Mouse (Mus musculus) kidney, postnatal 25 days (tissue): ENCODE data around the gene Myh10.
A peak's percentile ranks its signal among the peaks of the same experiment; 100 is the strongest.

Experiments
- DNase-seq, 2 experiments: peaks; one replicate each; pipeline ENCODE4 v3.0.0; 2021; ENCODE audit warnings: mixed read lengths in 2 of 2

Gene Myh10

DNA sequence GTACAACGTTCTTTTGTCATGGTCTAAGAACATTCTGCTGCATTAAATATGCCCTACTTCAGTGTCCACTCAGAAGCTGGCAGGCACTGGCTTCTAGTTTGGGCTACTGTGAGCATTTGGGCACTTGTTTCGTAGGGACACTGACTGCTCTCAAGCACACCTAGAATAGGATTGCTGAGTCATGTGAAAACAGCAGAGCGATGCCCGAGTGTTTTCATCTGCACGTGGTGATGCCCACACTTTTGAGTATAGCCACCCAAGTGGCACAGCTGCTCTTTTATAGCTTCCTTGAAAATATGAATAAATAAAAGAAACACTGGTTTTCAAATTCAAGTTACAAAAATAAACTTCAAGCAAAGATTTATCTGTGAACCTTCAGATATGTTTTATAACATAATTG is 56.8 kb downstream of the Myh10 start:
- DNase-seq, result no peak

DNA sequence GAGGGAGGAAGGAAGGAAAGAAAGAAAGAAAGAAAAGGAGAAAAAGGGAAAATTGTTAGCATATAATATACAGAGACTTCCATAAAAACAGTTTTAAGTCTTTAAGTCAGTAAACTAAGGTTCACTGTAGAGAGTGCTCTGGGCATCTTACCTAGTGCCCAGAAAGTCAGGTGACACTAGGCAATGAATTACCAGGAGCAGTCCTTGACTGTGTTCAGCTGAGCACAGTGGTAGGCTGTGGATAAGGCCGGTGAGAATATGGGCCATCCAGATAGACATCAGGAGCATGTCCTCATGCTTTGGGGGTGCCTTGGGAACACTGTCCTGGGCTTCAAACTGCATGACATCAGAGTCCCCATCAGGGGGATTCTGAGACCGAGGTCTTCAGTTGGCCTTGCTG is 58.8 kb downstream of the Myh10 start:
- DNase-seq, result peak; percentile 61 to 74

DNA sequence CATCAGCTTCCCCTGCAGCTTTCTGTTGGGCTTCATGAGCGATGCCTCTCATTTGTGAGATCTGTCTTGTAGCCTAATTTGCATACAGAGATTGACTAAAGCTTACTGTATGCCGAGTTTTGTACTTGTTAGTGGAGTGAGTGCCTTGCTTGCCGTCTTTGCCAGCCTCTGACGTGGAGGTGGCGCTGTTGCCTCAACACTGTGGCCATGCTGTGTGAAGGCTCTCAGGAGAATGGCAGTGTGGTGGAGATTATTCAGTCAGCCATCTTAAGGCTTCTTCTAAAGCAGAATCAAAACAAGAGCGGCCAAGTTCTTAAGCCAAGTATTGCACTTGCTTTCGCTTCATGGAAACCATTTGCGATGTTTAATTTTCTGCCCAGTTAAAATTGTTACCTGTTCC is 59.6 kb downstream of the Myh10 start:
- peak; percentile 36 to 55 for DNase-seq

DNA sequence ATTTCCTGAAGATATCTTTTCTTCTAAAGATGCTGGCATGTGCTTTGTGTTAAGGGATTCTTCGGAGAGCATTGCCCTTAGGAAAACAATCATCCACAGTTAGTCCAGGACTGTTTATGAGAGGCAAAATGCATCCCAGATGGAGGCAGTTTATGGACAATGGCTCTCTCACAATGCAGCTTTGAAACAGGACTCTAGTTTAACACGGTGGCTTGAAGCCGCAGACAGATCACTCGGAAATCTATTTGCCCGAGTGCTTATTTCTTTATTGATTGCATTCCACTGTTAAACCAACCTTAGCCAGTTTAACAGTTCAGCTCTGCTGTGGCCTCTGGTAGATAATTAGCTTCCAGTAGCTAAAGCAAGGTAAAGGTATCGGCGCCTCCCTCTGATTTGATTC is 62.9 kb downstream of the Myh10 start:
- peak; percentile 37 for DNase-seq

DNA sequence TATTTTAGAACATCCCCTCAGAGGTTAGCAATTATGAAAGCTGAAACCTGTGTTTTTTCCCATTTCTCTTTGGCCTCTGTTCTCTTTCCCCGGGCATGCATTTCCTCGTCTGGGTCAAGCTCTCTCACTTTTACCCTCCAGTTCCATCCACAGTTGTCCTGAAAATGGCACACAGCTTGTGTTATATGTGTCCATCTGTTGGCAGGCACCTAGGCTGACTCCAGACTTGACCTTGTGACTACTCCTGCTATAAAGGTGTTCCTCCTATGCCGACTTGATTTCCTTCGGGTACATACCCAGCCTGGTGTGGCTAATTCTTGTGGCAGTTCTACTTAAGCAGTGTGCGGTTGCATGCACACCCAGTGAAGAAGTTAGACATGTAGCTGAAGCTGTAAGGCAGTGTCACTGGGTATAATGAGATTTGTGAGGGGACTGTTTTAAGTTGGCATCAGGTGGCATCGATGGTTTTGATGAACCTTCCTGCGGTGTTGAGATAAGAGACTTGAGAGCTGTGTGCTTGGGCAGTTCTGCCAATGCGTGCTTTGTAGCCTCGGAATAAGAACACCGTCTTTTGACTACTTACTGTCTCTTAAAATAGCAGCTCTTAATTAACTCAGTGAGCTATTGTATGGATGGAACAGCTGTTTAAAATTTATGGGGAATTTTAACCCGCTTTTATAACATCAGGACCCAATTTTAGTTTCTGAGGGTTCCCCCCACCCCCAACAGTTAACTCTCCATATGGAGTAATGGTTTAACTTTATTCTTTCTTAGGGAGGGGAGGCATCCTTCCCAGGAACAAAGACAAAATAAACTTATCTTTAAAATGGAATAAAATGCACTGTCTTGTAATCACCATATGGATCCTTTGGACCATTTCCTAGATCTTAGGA is 65.3 kb downstream of the Myh10 start:
- no peak for DNase-seq

DNA sequence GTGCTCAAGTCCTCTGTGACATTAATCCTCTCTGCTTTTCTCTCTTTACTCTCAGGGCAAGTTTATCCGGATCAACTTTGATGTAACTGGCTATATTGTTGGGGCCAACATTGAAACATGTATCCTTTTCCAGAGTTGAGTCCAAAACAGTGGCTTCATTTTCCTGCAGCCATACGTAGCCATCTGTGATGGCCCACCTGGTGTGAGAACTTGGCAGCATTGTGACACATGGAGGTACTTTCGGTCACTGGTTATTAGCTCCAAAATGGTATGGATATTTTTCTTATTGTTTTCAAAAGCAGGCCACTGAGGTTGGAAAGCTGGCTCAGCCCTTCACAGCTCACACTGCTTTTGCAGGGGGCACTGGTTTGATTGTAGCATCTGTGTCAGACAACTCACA is 68.3 kb downstream of the Myh10 start:
- DNase-seq, result no peak

DNA sequence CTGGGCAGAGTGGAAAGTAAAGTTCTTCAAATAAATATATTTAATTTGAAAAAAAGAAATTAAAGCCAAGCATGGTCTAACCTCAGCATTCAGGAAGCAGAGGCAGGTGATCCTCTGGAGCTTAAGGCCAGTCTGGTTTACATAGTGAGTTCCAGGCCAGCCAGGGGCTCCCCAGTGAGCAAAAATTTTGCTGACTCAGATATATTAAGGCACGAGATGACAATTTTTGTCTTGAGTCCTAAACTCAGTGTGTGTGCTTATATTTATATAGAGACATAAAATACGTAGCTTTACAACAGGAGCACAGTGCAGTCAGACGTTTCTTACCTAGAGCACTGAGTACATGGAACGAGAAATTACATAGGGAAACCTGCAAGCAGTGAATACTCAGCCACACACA is 69.8 kb downstream of the Myh10 start:
- DNase-seq, result no peak

DNA sequence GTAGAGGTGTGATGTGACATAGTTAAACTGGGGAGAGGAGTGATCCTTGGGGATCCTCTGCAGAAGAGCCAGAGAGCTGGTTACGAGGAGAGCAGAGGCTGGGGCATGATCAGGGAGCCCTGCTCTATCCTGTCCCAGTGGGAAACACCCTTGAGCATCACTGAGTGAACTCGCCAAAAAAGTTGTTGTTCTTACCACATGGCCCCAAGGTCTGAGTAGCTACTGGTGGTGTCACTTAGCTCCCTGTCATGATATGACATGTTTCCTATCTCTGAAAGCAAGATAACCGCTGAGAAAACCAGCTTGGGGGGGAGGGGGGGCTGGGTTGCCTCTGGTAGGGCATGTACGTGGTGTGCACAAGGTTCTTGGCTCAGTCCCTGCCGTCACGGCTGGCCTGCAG is 70.3 kb downstream of the Myh10 start:
- DNase-seq, result no peak

DNA sequence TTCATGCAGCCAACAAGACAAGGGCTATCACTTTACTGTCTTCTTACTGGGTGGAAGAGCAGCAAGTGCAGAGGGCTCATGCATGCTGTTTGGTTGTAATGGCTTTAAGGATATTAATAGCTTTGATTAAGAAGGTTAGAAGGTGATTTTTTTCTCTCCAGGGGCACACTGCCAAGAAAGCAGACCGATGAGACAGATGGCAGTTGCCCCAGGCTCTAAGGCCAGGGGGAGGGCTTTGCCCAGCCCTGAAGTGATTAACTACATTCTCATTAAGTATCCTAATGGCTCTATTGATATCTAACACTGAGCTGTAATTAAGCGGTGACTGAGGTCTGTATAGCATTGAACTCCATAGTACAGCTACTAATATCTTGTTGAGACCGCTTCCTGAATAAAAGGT is 73.3 kb downstream of the Myh10 start:
- DNase-seq, result no peak

DNA sequence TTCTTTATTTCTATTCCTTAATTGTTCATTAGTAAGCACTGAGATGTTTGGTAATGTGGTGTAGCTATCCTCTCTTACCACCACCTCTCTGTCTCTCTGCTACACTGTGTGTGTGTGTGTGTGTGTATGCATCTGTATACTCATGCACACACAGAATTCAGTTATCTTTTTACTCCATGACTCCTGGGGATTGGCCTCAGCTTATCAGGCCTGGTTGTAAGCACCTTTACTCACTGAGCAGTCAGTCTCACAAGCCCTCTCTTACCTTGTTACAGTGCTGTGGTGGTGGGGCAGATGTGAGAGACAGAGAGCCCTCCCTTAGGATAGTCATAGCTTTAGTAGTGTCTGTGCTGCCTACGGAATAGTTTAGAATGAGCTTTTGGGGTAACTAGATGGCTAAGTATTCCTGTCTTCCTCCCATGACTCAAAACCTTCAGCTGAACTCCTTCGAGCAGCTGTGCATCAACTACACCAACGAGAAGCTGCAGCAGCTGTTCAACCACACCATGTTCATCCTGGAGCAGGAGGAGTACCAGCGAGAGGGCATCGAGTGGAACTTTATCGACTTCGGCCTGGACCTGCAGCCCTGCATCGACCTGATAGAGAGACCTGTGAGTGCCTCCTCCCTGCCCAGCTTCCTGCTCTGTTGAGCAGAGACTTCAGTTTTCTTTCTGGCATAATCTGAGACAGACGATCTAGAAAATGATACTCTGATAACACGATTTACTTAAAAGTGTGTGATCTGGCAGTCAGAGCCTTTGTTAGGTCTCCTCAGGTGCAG is 76.6 kb downstream of the Myh10 start:
- DNase-seq, result no peak

DNA sequence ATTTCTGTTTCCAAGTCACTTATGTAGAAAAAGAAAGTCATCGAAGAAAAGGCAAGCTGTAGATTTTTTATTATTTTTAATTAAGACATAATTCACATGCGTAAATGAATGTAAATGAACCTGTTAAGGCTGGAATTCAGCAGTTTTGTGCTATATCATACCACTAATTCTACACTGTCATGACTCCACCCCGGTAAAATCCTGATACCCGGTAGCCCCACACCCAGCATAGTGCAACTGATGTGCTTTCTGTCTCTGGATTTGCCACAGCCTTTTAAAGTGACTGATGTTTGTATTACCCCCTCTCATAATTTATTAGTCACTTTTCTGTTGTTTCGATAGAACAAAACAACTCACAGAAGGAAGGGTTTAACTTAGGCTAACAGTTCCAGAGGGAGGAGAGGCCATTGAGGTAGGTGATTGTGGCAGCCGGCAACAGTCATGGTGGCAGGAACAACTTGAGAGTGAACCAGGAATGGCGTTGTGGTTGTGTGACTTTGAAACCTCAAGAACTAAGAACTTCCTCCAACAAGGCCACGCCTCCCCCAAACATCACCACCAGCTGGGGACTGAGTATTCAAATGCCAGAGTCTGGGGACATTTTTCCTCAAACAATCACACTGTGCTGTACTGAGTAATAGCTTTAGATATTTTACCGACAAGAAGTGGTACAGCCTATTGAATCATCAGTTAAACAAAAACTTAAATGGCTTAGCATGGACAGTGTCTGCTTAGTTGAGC is 78.6 kb downstream of the Myh10 start:
- no peak for DNase-seq

DNA sequence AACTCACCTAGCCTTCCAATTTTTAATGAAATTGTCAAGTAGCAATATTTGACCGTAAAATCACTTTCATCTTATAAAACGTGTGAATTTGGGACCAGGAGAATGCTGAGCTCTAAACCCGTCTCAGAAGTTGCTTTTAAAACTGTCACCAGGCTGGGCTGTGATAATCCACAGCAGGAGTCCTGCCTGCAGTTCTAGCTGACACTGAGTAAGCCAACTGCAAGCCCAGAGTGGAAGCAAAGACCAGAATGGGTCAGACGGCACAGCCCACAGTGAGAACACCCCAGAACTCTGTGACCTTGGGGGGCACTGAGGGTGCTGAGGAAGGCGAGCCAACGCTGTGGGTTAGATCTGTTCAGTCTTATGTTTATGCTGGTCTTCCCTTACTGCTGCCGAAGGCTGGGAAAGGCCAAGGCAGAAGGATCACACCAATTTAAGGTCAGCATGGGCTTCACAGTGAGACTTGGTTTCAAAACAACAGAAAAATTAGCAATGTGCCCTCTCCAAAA is 84.8 kb downstream of the Myh10 start:
- DNase-seq, result no peak

DNA sequence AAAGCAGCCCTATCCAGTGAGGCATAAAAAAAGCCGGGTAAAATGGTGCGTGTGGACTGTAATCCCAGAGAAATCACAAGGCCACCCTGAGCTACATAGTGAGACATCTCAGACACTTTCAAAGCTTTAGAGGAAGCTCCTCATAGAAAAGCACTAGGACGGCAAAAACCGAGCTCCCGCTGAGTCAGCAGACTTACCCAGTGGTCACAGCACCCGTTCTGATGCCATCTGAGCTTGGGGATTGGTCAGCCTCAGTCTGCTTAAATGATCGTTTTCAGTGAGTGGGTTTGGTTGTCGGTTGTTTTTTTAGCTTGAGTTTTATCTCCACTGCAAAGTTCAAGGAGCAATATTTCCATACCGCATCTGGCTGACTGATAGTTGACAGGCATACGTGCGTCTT is 86.6 kb downstream of the Myh10 start:
- DNase-seq, result no peak

DNA sequence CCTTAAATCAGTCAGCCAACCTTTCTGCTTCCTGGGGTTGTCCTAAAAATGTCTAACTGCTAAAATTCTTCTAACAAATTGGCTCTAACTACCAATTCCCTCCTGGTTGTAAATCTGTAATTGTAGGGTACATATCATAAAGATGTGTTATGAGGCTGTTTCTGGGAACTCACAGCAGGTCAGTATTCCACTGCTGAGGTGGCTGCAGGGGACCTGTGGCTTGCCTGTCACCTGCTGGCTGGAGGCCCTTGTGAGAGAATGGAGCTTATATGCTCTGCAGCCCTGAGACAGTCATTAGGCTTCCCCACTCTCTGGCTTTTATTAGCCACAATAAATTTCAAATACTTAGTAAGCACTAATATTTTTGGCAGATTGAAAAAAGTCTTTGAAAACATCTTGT is 87.5 kb downstream of the Myh10 start:
- no peak for DNase-seq

DNA sequence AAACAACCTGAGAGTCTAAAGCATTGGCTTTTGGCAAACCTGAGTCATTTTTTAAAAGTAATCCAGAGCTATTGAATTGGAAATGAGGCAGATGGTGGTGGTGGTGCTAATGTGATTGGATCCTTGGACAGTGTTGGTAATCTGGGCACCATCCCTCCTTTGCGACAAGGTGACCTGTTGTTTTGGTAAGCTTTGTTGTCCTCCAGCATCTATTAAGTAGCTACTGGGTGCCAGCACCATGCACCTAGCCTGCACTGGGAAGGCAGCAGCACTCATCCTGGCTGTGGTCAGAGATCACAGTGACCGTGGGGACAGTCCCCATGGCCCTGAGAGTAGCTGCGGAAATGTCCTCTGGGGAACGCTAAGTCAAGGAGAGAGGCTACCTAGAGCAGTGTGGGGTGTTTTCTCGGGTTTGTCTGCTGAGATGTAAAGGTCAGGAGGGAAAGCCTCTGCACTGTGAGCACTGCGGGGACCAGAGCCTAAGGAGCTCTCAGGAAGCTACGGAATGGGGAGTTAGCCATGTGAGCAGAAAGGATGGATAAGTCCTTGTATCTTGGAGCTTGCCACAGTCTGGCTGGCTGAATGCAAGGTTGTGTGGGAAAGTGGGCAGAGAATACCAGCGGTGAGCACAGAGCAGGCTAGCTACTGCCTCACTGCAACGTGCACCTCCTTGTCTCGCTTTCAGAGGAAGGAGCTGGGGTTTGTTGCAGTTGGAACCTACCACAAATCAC is 88.5 kb downstream of the Myh10 start:
- no peak for DNase-seq

DNA sequence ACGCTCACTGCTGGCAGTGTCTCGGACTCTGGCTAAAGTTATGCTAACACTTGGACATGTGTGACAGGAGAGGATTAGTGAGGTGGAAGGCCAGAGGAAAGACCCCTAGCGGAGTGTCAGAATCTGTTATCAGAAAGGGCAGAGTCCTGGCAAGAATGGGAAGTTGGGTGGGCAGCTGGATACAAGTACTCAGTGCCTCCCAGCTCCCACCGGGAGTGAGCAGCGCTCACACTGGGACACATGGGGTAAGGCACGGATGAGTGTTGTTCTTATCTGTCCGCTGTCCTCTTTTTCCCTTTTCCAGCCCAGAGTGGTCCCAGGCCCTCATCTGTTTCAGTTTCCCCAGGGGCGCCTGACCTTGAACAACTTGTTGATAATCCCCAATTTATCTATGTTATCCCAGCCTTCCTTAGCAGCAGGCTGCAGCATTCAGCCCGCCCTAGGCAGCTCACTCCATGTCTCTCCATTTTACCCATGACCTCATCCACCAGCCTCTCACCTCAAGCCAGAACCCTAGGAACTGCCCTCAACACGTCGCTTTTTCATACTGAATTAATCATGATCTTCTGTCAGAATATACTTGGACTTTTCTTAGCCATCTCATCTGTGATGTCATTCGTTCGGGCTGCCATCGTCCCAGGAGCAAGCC is 89.2 kb downstream of the Myh10 start:
- no peak for DNase-seq

DNA sequence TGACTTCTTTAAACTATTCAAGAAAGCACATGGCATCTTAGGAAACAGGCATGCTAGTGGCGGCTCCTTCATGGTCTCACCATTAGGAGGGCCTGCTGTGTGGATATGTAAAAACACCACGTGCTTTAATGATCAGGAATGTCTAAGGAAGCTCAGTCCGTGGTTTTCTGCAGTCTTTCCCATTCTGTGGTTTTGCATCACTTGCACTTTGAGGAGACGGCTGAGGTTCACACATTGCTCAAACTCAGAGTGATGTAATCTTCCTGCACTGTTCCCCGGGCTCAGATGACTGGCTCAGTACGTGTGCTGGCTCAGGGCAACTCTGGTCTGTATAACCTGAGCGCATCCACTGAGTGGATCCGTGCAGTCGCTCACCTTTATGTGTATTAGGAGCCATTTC is 91.0 kb downstream of the Myh10 start:
- no peak for DNase-seq

DNA sequence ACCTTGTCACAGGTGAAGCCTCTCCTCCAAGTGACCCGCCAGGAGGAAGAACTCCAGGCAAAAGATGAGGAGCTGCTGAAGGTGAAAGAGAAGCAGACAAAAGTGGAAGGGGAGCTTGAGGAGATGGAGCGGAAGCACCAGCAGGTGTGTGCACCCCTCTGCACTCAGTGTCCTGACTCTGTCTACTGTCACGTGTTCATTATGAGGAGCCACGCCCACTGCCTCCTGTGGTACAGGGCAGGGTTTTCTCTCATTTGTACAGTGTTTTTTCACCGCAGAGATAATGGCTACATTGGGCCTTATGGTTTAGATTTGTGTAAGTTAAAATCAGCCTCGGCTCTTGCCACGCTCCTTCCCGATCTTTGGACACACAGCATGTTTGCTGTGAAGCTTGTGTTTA is 94.5 kb downstream of the Myh10 start:
- no peak for DNase-seq

DNA sequence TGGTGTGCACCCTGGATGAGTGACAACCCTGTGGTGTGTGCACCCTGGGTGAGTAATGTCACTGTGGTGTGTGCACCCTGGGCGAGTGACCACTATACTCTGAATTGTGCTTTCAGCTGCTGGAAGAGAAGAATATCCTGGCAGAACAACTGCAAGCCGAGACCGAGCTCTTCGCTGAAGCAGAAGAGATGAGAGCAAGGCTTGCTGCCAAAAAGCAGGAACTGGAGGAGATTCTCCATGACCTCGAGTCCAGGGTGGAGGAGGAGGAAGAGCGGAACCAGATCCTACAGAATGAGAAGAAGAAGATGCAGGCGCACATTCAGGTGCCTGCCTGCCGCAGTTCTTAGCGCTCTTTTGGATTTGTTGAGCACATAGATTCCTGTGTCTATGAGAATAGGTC is 95.9 kb downstream of the Myh10 start:
- DNase-seq, result no peak

DNA sequence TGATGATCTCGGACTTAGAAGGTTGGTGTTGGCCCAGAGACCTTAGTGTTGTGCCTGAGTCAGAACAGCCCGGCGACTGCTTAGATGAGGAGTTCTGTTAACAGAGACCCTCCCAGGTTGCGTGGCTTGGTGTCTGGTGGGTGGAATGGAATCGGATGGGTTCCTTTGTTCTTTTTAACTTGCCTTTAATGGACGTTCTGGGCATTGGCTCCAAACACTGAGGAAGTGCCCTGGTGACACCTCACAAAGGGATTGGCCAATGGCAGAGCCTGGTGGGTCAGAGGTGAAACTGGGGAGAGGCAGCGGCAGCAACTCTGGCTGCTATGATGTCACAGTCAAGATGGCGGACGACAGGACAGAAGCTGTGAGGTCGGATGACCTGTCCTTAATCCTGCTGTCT is 99.4 kb downstream of the Myh10 start:
- DNase-seq, result no peak

DNA sequence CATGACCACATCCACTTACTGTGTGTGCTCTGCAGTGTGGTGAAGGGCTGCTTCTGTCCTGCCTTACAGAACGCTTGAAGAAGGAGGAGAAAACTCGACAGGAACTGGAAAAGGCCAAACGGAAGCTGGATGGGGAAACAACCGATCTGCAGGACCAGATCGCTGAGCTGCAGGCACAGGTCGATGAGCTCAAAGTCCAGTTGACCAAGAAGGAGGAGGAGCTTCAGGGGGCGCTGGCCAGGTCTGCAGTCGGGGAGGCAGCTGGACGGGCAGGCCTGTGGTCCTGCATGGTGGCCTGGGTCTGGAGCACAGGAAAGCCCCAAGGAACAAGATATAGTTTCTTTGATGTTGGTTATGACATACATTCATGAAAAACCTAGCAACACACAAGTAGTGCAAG is 100.4 kb downstream of the Myh10 start:
- DNase-seq, result peak; percentile 15 to 58

DNA sequence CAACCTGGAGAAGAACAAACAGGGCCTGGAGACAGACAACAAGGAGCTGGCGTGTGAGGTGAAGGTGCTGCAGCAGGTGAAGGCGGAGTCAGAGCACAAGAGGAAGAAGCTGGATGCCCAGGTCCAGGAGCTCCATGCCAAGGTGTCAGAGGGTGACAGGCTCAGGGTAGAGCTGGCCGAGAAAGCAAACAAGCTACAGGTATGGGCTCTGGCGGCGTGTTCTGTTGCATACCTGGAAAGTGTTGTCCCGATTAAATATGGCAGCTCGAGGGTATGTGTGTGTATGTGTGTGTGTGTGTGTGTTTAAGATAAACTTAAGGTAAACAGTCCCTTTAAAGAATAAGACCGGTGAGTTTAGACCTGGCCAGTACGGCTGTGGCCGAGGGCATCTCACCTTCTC is 106.9 kb downstream of the Myh10 start:
- no peak for DNase-seq
